Comparison of ENCODE assay signal across 24 mouse cellular contexts in the genomic region with DNA sequence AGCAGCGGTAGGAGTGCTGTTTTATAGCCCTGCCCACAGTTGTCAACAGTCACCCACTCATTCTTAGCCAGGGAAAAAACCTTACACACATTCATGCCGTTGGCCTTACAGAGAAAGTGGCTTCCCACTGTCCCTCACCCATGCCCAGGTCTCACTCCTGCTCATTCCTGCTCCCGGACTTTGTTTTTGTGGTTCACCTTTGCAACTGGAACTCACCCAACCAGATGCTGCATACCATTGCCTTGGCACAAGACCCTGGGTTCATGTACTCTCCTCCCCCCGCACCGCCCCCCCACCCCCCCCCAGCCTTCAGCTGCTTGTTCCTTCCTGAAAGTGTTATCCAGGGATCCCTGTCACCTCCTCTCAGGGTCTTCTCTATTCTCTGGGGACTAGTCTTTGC. TPM values are rescaled to one million over a fixed set of nuclear protein-coding genes. Genes with fewer than 3 reads are reported as not detected.
DNase-seq lines count a peak whose midpoint lies in the region; ATAC-seq lines count a peak whose summit lies in the region.
"Had no signal": no experiment of that assay in that cellular context is flagged by ENCODE, and none has a peak within 500 bp of the region (broad histone marks: within the 10 kb centered on the region; RNA-seq: fewer than 3 reads in every experiment).

No protein-coding gene starts in this region.

- peaks cover 63% of the 10 kb centered on the region for H3K4me1 ChIP-seq in kidney, embryonic 15.5 days
- peaks cover 49% of the 10 kb centered on the region for H3K4me1 ChIP-seq in embryonic facial prominence, embryonic 15.5 days
- peaks cover 53% of the 10 kb centered on the region for H3K4me1 ChIP-seq in kidney, embryonic 16.5 days (ENCODE audit: insufficient read depth, low read length)

- no peaks in the 10 kb centered on the region for H3K9me3 ChIP-seq in kidney, embryonic 15.5 days (replicated peaks)
- H3K9me3 ChIP-seq in embryonic facial prominence, embryonic 15.5 days (replicated peaks), result no peaks in the 10 kb centered on the region
- no peaks in the 10 kb centered on the region for H3K9me3 ChIP-seq in kidney, embryonic 16.5 days (ENCODE audit: low read length)
- H3K9me3 ChIP-seq: heart, embryonic 13.5 days; hindbrain, embryonic 13.5 days; limb, embryonic 13.5 days; midbrain, embryonic 12.5 days had no signal

- DNase-seq in kidney, adult 18-20 months, result peak; percentile 72
- peak; percentile 25 to 57 for DNase-seq in kidney, postnatal 4 days
- DNase-seq in c-Kit-positive CD71-positive TER-119-positive erythroid progenitor cells, embryonic 14.5 days (ENCODE audit: low spot score), result no peak
- DNase-seq in heart, postnatal 14 days, result no peak
- no peak for DNase-seq in gastrocnemius, postnatal 10 days
- DNase-seq: cerebellum, adult 18-20 months; cerebellum, postnatal 25 days; forebrain, postnatal 0 days; gastrocnemius, postnatal 25 days; heart, adult 18-20 months; layer of hippocampus, adult 9-11 months; lung, adult 18-20 months; right cerebral cortex, postnatal 14 days; spleen, adult 18-20 months; thymus, postnatal 25 days had no signal

- no peak overlapping the region for H3K4me2 ChIP-seq in kidney, embryonic 15.5 days
- no peak overlapping the region for H3K4me2 ChIP-seq in embryonic facial prominence, embryonic 15.5 days (replicated peaks)
- no peak overlapping the region for H3K4me2 ChIP-seq in kidney, embryonic 16.5 days (replicated peaks; ENCODE audit: low read depth, low read length)
- H3K4me2 ChIP-seq: heart, embryonic 13.5 days; hindbrain, embryonic 13.5 days; limb, embryonic 13.5 days; midbrain, embryonic 12.5 days had no signal

- H3K36me3 ChIP-seq in kidney, embryonic 15.5 days, result peaks cover 33% of the 10 kb centered on the region
- peaks cover 33% of the 10 kb centered on the region for H3K36me3 ChIP-seq in embryonic facial prominence, embryonic 15.5 days
- peaks cover 25% of the 10 kb centered on the region for H3K36me3 ChIP-seq in kidney, embryonic 16.5 days (ENCODE audit: insufficient read depth, low read length)

- ATAC-seq in kidney, embryonic 15.5 days (replicated peaks; ENCODE audit: low FRiP score), result no peak
- no peak for ATAC-seq in embryonic facial prominence, embryonic 15.5 days (ENCODE audit: insufficient number of reproducible peaks, low FRiP score, low TSS enrichment, low read depth)
- peak; percentile 14; the same call in 1 of the 2 replicates for ATAC-seq in kidney, embryonic 16.5 days (ENCODE audit: low FRiP score, low TSS enrichment)
- ATAC-seq: forebrain, postnatal 0 days had no signal

- intact Hi-C loops in heart, postnatal 14 days (cut with DNase I), result no loop called here

- H3K27me3 ChIP-seq in kidney, embryonic 15.5 days, result no peaks in the 10 kb centered on the region
- no peaks in the 10 kb centered on the region for H3K27me3 ChIP-seq in embryonic facial prominence, embryonic 15.5 days
- H3K27me3 ChIP-seq in kidney, embryonic 16.5 days (ENCODE audit: insufficient read depth, low read length), result no peaks in the 10 kb centered on the region

- H3K9ac ChIP-seq in kidney, embryonic 15.5 days, result no peak overlapping the region
- no peak overlapping the region for H3K9ac ChIP-seq in embryonic facial prominence, embryonic 15.5 days
- no peak overlapping the region for H3K9ac ChIP-seq in kidney, embryonic 16.5 days (replicated peaks; ENCODE audit: low read length)
- H3K9ac ChIP-seq: forebrain, postnatal 0 days; heart, embryonic 13.5 days; hindbrain, embryonic 13.5 days; limb, embryonic 13.5 days; midbrain, embryonic 12.5 days had no signal

- WGBS in kidney, embryonic 15.5 days, result 38% methylated on average over 5 of the region's 5 CpGs
- WGBS in embryonic facial prominence, embryonic 15.5 days, result 45% methylated on average over 5 of the region's 5 CpGs
- WGBS in kidney, embryonic 16.5 days, result 41% methylated on average over 5 of the region's 5 CpGs

- no peak overlapping the region for H3K27ac ChIP-seq in kidney, embryonic 15.5 days
- peak overlapping the region; percentile 73 for H3K27ac ChIP-seq in embryonic facial prominence, embryonic 15.5 days (replicated peaks)
- H3K27ac ChIP-seq in kidney, embryonic 16.5 days (ENCODE audit: low read length), result peak overlapping the region; percentile 40; the same call in 1 of the 2 replicates
- H3K27ac ChIP-seq: heart, embryonic 13.5 days; hindbrain, embryonic 13.5 days; limb, embryonic 13.5 days; midbrain, embryonic 12.5 days had no signal

- H3K4me3 ChIP-seq in kidney, embryonic 15.5 days (replicated peaks), result no peak overlapping the region
- H3K4me3 ChIP-seq in embryonic facial prominence, embryonic 15.5 days (replicated peaks), result no peak overlapping the region
- H3K4me3 ChIP-seq in kidney, embryonic 16.5 days (ENCODE audit: low read length), result no peak overlapping the region
- H3K4me3 ChIP-seq: heart, embryonic 13.5 days; hindbrain, embryonic 13.5 days; limb, embryonic 13.5 days; midbrain, embryonic 12.5 days had no signal

RNA-seq across cellular contexts. Expression of gene Zfp467, which starts 10.5 kb away (rescaled TPM):
- polyA plus RNA-seq in kidney, embryonic 15.5 days (2015; fragmentation: Nextera tagmentation; extraction: Ambion mirVana), result 27.2 and 29.6 TPM in 2 replicates
- 28.5 and 29.5 TPM in 2 replicates for polyA plus RNA-seq in embryonic facial prominence, embryonic 15.5 days (2015; fragmentation: Nextera tagmentation; extraction: Ambion mirVana)
- polyA plus RNA-seq in kidney, embryonic 16.5 days (2015; fragmentation: Nextera tagmentation; extraction: Ambion mirVana), result 32.0 and 33.9 TPM in 2 replicates
- 10 to 100 TPM; 13.8 to 16.4 TPM for total RNA-seq in heart, postnatal 14 days (2021)
- total RNA-seq in gastrocnemius, postnatal 10 days (2021), result 10 to 100 TPM; 17.6 to 20.1 TPM

RNA-seq across cellular contexts. Expression of gene Sspo, which starts 12.9 kb away (rescaled TPM):
- polyA plus RNA-seq in kidney, embryonic 15.5 days (2015; fragmentation: Nextera tagmentation; extraction: Ambion mirVana), result 0.22 and 0.86 TPM in 2 replicates
- 0.25 and 0.51 TPM in 2 replicates for polyA plus RNA-seq in embryonic facial prominence, embryonic 15.5 days (2015; fragmentation: Nextera tagmentation; extraction: Ambion mirVana)
- polyA plus RNA-seq in kidney, embryonic 16.5 days (2015; fragmentation: Nextera tagmentation; extraction: Ambion mirVana), result 0.36 and 0.97 TPM in 2 replicates
- under 1 TPM; 0.43 to 0.51 TPM for total RNA-seq in heart, postnatal 14 days (2021)
- under 1 TPM; 0.16 to 0.27 TPM for total RNA-seq in gastrocnemius, postnatal 10 days (2021)
- total RNA-seq: megakaryocyte, adult 5-6 weeks; neutrophil, adult 5-6 weeks had no signal

RNA-seq across cellular contexts. Expression of gene Krba1, which starts 39.7 kb away (rescaled TPM):
- 21.2 and 23.6 TPM in 2 replicates for polyA plus RNA-seq in kidney, embryonic 15.5 days (2015; fragmentation: Nextera tagmentation; extraction: Ambion mirVana)
- 21.9 and 22.6 TPM in 2 replicates for polyA plus RNA-seq in embryonic facial prominence, embryonic 15.5 days (2015; fragmentation: Nextera tagmentation; extraction: Ambion mirVana)
- 22.7 and 26.4 TPM in 2 replicates for polyA plus RNA-seq in kidney, embryonic 16.5 days (2015; fragmentation: Nextera tagmentation; extraction: Ambion mirVana)
- total RNA-seq in heart, postnatal 14 days (2021), result 10 to 100 TPM; 24.9 to 26.5 TPM
- total RNA-seq in gastrocnemius, postnatal 10 days (2021), result 10 to 100 TPM; 12.3 to 16.1 TPM

Comparison
In these comparisons a context has a peak if more than half of its experiments do, and no peak if none do; other contexts are left out.
1. DNase-seq: peak in kidney, adult 18-20 months (single experiment) and kidney, postnatal 4 days (2 of 2); none in c-Kit-positive CD71-positive TER-119-positive erythroid progenitor cells, embryonic 14.5 days (single experiment), heart, postnatal 14 days (0 of 2) and gastrocnemius, postnatal 10 days (single experiment).